Mouse (Mus musculus): ENCODE data around the gene Cacng4. TPM values are rescaled to one million over a fixed set of nuclear protein-coding genes. Genes with fewer than 3 reads are reported as not detected.

Gene Cacng4
- polyA plus RNA-seq (2012; rRNA removed), result 117 and 152 TPM in 2 replicates

DNA sequence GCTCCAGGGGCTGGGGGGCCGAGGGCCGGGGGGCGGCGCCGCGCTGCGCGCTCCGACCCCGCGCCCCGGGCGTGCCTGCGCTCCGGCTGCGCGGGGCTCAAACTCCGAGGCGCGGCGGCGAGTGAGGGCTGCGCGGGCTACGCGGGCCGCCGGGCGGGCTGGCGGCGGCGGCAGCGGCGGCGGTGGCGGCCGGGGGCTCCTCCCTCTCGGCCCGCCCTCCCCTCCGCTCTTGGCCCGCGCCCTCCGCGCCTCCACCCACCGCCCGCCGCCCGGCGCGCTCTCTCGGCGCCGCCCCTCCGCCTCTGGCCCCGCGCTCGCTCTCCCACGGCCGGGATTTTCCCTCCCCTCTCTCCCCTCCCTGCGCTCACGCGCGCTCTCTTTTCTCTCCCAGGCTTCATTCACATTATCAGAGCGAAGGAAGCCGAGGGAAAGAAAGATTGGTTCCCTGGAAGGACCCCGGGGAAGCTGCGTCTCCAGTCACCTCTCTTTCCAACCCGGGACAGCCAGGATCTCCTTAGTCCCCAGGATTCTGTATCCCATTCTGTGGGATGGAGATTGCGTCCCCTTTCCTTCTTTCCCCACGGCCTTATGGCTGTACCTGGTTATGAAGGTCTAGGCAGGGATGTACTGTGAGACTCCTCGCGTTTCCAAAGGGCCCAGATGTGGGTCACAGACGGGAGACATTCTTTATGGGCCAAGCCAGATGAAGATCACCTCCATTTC lies at the start of gene Cacng4:
Gene Cacng4, minus strand, starts transcription at position 11 of the 723 bp plus-strand sequence.
- peak; percentile 82 for DNase-seq (ENCODE audit: low read depth)

GRCm38 (mm10) chr11:107833351-107834040 lies 39.1 kb upstream of the Cacng4 start:
- TF ChIP-seq CTCF (IDR thresholded peaks at IDR 0.05; ENCODE audit: borderline replicate concordance, extremely low read depth, insufficient read depth, insufficient read length) (no peak), POLR2A (IDR thresholded peaks at IDR 0.05; ENCODE audit: borderline replicate concordance, extremely low read depth, insufficient read depth, insufficient read length, poor library complexity, severe bottlenecking) (no peak)
- peak; percentile 54 for DNase-seq (ENCODE audit: low read depth)

More for the DNA sequence above, at the start of gene Cacng4:
- TF ChIP-seq CTCF (IDR thresholded peaks at IDR 0.05; ENCODE audit: borderline replicate concordance, extremely low read depth, insufficient read depth, insufficient read length) (no peak), POLR2A (IDR thresholded peaks at IDR 0.05; ENCODE audit: borderline replicate concordance, extremely low read depth, insufficient read depth, insufficient read length, poor library complexity, severe bottlenecking) (0 out of 2 replicates have a peak, but pooled peaks have one; percentile 40)

DNA sequence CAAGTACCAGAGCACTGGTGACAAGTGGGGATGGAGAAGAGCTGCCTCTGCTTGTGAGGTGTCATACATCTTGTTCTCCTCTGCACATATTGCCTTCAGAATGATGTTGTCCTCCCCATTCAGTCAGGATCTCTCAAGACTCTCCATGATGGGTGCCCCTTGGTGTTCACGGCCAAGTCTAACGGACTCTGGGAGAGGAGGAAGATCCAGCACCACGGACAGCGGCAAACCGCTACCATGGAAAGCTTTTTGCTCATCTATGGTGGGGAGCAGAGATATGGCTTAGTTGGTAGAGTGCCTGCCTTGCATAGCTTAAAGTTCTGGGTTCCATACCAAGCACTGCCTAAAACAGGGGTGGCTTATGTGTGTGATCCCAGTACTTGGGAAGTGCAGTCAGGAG lies 22.8 kb upstream of the Cacng4 start:
- TF ChIP-seq CTCF (IDR thresholded peaks at IDR 0.05; ENCODE audit: borderline replicate concordance, extremely low read depth, insufficient read depth, insufficient read length) (no peak), POLR2A (IDR thresholded peaks at IDR 0.05; ENCODE audit: borderline replicate concordance, extremely low read depth, insufficient read depth, insufficient read length, poor library complexity, severe bottlenecking) (no peak)
- no peak for DNase-seq (ENCODE audit: low read depth)

GRCm38 (mm10) chr11:107812941-107813648 lies 18.7 kb upstream of the Cacng4 start:
- DNase-seq (ENCODE audit: low read depth), result peak; percentile 66
- no peak for TF ChIP-seq CTCF (IDR thresholded peaks at IDR 0.05; ENCODE audit: borderline replicate concordance, extremely low read depth, insufficient read depth, insufficient read length)
- TF ChIP-seq POLR2A (IDR thresholded peaks at IDR 0.05; ENCODE audit: borderline replicate concordance, extremely low read depth, insufficient read depth, insufficient read length, poor library complexity, severe bottlenecking), result no peak

DNA sequence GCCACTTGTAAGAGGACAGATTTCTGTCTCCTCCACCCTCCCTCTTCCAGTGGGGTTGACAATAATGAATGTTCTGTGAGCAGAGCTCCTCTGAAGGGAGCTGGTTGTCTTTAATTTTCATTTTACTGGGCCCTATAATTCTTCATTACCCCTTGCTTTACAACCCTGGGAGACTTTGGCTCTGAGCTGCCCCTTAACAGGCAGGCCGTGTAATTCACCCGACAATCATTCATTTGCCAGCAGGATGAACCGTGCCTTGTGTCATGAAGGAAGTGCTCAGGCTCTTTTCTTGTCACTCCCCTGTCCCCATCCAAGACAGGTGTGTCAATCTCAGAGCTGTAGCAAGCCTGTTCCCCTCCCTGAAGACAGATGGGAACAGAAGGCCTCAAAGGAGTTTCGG lies 18.1 kb upstream of the Cacng4 start:
- no peak for TF ChIP-seq CTCF (IDR thresholded peaks at IDR 0.05; ENCODE audit: borderline replicate concordance, extremely low read depth, insufficient read depth, insufficient read length)
- TF ChIP-seq POLR2A (IDR thresholded peaks at IDR 0.05; ENCODE audit: borderline replicate concordance, extremely low read depth, insufficient read depth, insufficient read length, poor library complexity, severe bottlenecking), result no peak
- DNase-seq (ENCODE audit: low read depth), result peak; percentile 25

DNA sequence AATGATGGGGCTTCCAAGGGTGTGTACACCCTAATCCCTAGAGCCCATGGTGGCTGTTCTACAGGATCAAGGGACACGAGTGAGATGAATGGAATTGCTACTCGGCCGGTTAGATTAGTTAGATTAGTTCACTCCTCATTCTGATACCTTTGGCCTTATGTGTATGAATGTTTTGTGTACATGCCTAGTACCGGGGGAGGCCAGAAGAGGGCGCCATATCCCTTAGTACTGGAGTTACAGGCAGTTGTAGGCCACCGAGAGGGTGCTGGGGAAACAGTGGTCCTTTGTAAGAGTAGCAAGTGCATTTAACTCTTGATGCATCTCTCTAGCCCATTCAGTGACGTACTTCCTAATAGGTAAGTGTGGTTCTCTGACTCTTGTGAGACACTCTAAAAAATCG lies 14.2 kb upstream of the Cacng4 start:
- DNase-seq (ENCODE audit: low read depth), result no peak
- TF ChIP-seq POLR2A (IDR thresholded peaks at IDR 0.05; ENCODE audit: borderline replicate concordance, extremely low read depth, insufficient read depth, insufficient read length, poor library complexity, severe bottlenecking) (no peak), CTCF (IDR thresholded peaks at IDR 0.05; ENCODE audit: borderline replicate concordance, extremely low read depth, insufficient read depth, insufficient read length) (peak; percentile 39; the same call in 1 of the 2 replicates)

DNA sequence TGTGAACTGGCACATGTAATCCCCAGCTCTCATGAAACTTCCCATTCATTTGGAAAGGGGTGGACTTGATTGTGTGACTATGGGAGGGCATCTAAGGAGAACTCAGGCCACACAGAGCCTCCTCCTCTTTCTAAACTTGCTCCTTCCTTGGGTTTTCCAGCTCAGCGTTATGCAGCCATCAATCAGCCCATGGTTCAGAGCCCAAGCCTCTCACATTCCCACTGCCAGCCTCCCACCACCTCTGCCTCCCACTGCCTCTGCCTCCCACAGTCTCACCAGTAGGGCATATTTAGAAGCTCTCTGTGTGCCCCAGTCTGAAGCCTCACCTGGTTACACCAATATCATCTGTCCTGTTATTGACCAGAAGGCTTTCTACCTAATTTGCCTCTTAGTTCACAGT lies 11.7 kb upstream of the Cacng4 start:
- DNase-seq (ENCODE audit: low read depth), result no peak
- no peak for TF ChIP-seq POLR2A (IDR thresholded peaks at IDR 0.05; ENCODE audit: borderline replicate concordance, extremely low read depth, insufficient read depth, insufficient read length, poor library complexity, severe bottlenecking)
- TF ChIP-seq CTCF (IDR thresholded peaks at IDR 0.05; ENCODE audit: borderline replicate concordance, extremely low read depth, insufficient read depth, insufficient read length), result no peak

DNA sequence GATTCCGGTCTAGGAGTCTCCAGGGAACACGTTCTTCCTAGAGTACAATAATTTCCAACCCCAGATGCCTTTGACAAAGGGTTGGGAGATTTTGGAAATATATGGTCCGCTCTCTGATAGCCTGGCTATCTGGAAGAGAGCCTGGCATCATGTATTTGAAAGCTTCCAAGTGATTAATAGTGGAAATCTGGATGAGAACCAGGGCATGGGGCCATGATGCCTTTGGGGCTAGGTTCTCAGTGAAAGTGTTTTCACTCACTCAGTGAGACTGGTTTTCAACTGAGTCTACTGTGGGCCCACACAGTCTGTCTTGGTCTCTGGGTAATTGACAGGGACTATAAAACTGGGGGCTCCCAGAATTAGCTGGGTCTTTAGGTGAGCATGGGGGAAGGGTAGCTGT lies 7.6 kb upstream of the Cacng4 start:
- peak; percentile 23 for DNase-seq (ENCODE audit: low read depth)
- no peak for TF ChIP-seq CTCF (IDR thresholded peaks at IDR 0.05; ENCODE audit: borderline replicate concordance, extremely low read depth, insufficient read depth, insufficient read length)
- TF ChIP-seq POLR2A (IDR thresholded peaks at IDR 0.05; ENCODE audit: borderline replicate concordance, extremely low read depth, insufficient read depth, insufficient read length, poor library complexity, severe bottlenecking), result no peak

DNA sequence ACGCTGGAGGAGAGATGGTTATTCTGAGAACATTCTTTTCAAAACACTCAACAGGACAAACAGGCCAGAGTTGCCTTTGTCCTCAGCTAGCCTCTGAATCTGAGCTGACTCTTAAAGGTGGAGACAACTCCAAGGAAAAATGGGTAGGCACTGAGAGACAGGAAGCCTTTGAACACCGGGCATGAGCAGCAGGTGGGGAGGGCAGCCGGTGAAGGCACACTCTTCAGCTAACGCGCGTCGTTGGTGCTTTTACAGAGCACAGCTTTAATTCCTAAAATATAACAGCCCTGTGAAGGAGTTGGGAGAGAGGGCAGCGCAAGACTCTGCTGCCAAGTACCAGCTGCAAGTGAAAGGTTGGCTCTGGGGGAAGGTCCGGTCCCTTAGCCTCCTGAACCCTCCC lies 5.0 kb upstream of the Cacng4 start:
- DNase-seq (ENCODE audit: low read depth), result no peak
- TF ChIP-seq POLR2A (IDR thresholded peaks at IDR 0.05; ENCODE audit: borderline replicate concordance, extremely low read depth, insufficient read depth, insufficient read length, poor library complexity, severe bottlenecking), result no peak
- no peak for TF ChIP-seq CTCF (IDR thresholded peaks at IDR 0.05; ENCODE audit: borderline replicate concordance, extremely low read depth, insufficient read depth, insufficient read length)

DNA sequence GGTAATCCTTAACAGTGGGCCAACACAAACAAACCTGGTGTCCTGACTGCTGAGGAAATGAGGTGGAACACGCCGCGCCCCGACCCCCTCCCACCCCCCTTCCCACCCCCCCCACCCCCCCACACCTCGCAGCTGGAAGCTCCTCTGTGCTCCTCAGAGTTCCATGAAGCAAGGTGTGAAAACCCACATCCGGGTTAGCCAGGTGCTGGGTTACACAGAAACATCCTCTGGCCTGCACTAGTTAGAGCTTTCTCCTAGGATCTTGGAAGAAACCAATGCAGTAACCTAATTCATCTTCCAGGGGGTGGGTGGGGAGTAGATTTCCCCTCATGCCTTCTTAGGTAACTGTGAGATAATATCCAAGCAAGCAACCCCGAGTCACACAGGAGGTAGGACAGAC lies 2.0 kb upstream of the Cacng4 start:
- no peak for TF ChIP-seq POLR2A (IDR thresholded peaks at IDR 0.05; ENCODE audit: borderline replicate concordance, extremely low read depth, insufficient read depth, insufficient read length, poor library complexity, severe bottlenecking)
- no peak for TF ChIP-seq CTCF (IDR thresholded peaks at IDR 0.05; ENCODE audit: borderline replicate concordance, extremely low read depth, insufficient read depth, insufficient read length)
- DNase-seq (ENCODE audit: low read depth), result no peak

- DNase-seq (ENCODE audit: low read depth), result peak; percentile 70
- TF ChIP-seq POLR2A (IDR thresholded peaks at IDR 0.05; ENCODE audit: borderline replicate concordance, extremely low read depth, insufficient read depth, insufficient read length, poor library complexity, severe bottlenecking) (no peak), CTCF (IDR thresholded peaks at IDR 0.05; ENCODE audit: borderline replicate concordance, extremely low read depth, insufficient read depth, insufficient read length) (no peak)
Observed at GRCm38 (mm10) chr11:107795384-107796035, 1.2 kb upstream of the Cacng4 start.
